Mouse (Mus musculus) neural tube, embryonic 11.5 days (tissue): ENCODE data around the gene Pigw. TPM values are rescaled to one million over a fixed set of nuclear protein-coding genes. Genes with fewer than 3 reads are reported as not detected.
"Not testable (repeated sequence)": the region's sequence is repeated elsewhere in the genome, so short reads cannot be mapped to it uniquely, and the experiment has no call there.

Experiments used
- ATAC-seq: fragments of 200-750 bp; cut with Nextera tagmentation; 2 replicates; pipeline ENCODE4 v1.8.0; 2017; ENCODE audit warnings: moderate number of reproducible peaks, mild to moderate bottlenecking, moderate TSS enrichment, moderate library complexity; ENCODE audit not compliant: insufficient read depth, low FRiP score, low TSS enrichment
- DNase-seq: peaks from one replicate; pipeline ENCODE4 v3.0.0-alpha.2; 2015; ENCODE audit warnings: low spot score
- H3K27ac ChIP-seq: fragments of 300-500 bp; sonication (generic); 2 replicates; pipeline ENCODE4 v1.5.1; 2014; ENCODE audit warnings: low read depth, mild to moderate bottlenecking, low read length
- H3K27me3 ChIP-seq: fragments of 300-500 bp; sonication (generic); 2 replicates; pipeline ENCODE4 v1.6.1; 2014; ENCODE audit warnings: mild to moderate bottlenecking, low read length, mixed read lengths; ENCODE audit not compliant: control insufficient read depth, insufficient read depth
- H3K36me3 ChIP-seq: fragments of 300-500 bp; sonication (generic); 2 replicates; pipeline ENCODE4 v1.6.1; 2014; ENCODE audit warnings: mild to moderate bottlenecking, low read length, moderate library complexity, mixed read lengths; ENCODE audit not compliant: control insufficient read depth, insufficient read depth
- H3K4me1 ChIP-seq: fragments of 300-500 bp; sonication (generic); 2 replicates; pipeline ENCODE4 v1.6.1; 2014; ENCODE audit warnings: low read length, mixed read lengths; ENCODE audit not compliant: control insufficient read depth, insufficient read depth
- H3K4me2 ChIP-seq: fragments of 300-500 bp; sonication (generic); 2 replicates; pipeline ENCODE4 v1.6.1; 2014; ENCODE audit warnings: low read depth, mild to moderate bottlenecking, moderate library complexity
- H3K4me3 ChIP-seq: fragments of 300-500 bp; sonication (generic); 2 replicates; pipeline ENCODE4 v1.5.1; 2014; ENCODE audit warnings: low read depth, low read length
- H3K9ac ChIP-seq: fragments of 300-500 bp; sonication (generic); 2 replicates; pipeline ENCODE4 v1.6.1; 2014; ENCODE audit warnings: mild to moderate bottlenecking, low read length
- H3K9me3 ChIP-seq: fragments of 300-500 bp; sonication (generic); 2 replicates; pipeline ENCODE4 v1.6.1; 2016; ENCODE audit warnings: low read length; ENCODE audit not compliant: control insufficient read depth
- WGBS: fragments of 180-500 bp; shearing (Covaris S2); extraction: QIAGEN DNeasy Blood & Tissue Kit; methylation state at CpG from one replicate; pipeline ENCODE4 v1.1.7; 2014; 5-methylcytosine and 5-hydroxymethylcytosine counted together
- polyA plus RNA-seq: library from polyadenylated mRNA; unstranded; fragments of >200 nt; fragmentation: Nextera tagmentation; extraction: Ambion mirVana; gene quantifications from 2 replicates; pipeline ENCODE4 v1.2.1, GENCODE M21; 2014

Pigw gene
- polyA plus RNA-seq, 1 experiment from 2014 or later: 3.8 TPM

DNA sequence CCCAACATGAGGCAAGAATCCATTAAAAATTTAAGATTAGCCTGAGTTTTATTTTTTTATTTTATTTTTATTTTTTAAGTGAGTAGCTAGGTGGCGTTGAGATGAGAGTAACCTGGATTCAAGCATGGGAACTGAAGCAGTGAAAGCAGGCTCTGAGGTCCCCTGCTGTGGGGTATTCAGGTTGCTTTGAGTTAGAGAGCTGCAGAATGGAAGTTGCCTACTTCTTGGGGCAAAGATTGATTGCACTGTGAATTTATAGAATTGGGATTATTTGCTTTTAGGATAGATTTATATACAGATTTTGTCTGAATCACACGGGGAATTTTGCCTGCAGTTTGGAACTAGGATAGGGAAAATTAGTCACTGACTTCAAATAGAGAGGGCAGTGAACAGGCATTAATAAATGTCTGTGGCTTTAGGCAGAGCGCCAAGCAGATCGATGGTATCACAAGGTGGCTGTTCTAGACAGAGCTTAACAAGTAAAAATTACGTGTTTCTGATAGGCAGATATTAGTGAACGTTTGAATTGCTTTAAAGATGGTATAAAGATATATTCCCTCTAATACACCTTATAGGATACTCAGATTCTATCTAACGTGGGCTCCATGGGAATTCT lies 32.5 kb downstream of the Pigw start:
- H3K36me3 ChIP-seq: peaks cover 7% of the 10 kb centered on the region
- H3K9ac ChIP-seq: no peak overlapping the region
- no peak overlapping the region for H3K4me3 ChIP-seq
- no peak for ATAC-seq
- DNase-seq: no peak
- no peak overlapping the region for H3K4me2 ChIP-seq
- H3K4me1 ChIP-seq: no peaks in the 10 kb centered on the region
- H3K27ac ChIP-seq: no peak overlapping the region
- 82% methylated on average over 7 of the region's 7 CpGs for WGBS
- no peaks in the 10 kb centered on the region for H3K9me3 ChIP-seq
- no peaks in the 10 kb centered on the region for H3K27me3 ChIP-seq

GRCm38 (mm10) chr11:84846741-84847474 lies 33.2 kb downstream of the Pigw start:
- Histone ChIP-seq H3K27me3 (no peaks in the 10 kb centered on the region), H3K9ac (no peak overlapping the region), H3K4me1 (no peaks in the 10 kb centered on the region), H3K36me3 (peaks cover 7% of the 10 kb centered on the region), H3K9me3 (no peaks in the 10 kb centered on the region), H3K4me2 (no peak overlapping the region), H3K4me3 (no peak overlapping the region), H3K27ac (no peak overlapping the region)
- ATAC-seq (no peak), DNase-seq (no peak)
- 94% methylated on average over 15 of the region's 15 CpGs for WGBS

- no peak overlapping the region for H3K27ac ChIP-seq
- ATAC-seq (no peak), DNase-seq (no peak)
- H3K9me3 ChIP-seq: no peaks in the 10 kb centered on the region
- no peak overlapping the region for H3K4me3 ChIP-seq
- no peak overlapping the region for H3K9ac ChIP-seq
- H3K4me1 ChIP-seq: no peaks in the 10 kb centered on the region
- H3K36me3 ChIP-seq: peaks cover 8% of the 10 kb centered on the region
- WGBS: 95% methylated on average over 2 of the region's 2 CpGs
- no peak overlapping the region for H3K4me2 ChIP-seq
- H3K27me3 ChIP-seq: no peaks in the 10 kb centered on the region
Observed at GRCm38 (mm10) chr11:84839330-84839729, 40.8 kb downstream of the Pigw start.

GRCm38 (mm10) chr11:84829495-84829894 lies 50.6 kb downstream of the Pigw start:
- not testable (repeated sequence) for H3K27ac ChIP-seq
- 78% methylated on average over 11 of the region's 11 CpGs for WGBS

GRCm38 (mm10) chr11:84828516-84829399 lies 51.3 kb downstream of the Pigw start, which contains the start of gene Dhrs11:
TSS of gene Dhrs11 (minus strand) at chr11:84828994.
- Histone ChIP-seq H3K27ac (no peak within 1 kb of the TSS), H3K4me2 (peak within 1 kb of the TSS; percentile 83), H3K9ac (peak within 1 kb of the TSS; percentile 53), H3K36me3 (peaks cover 2% of the 10 kb centered on the region; the same call in 1 of the 2 replicates), H3K4me3 (peak within 1 kb of the TSS; percentile 70), H3K9me3 (no peaks in the 10 kb centered on the region), H3K4me1 (peaks cover 2% of the 10 kb centered on the region; the same call in 1 of the 2 replicates), H3K27me3 (no peaks in the 10 kb centered on the region)
- ATAC-seq (peak; percentile 91), DNase-seq (peak; percentile 88)
- WGBS: under 1% methylated on average over 62 of the region's 62 CpGs

More at GRCm38 (mm10) chr11:84829495-84829894, 50.6 kb downstream of the Pigw start:
- ATAC-seq, H3K9me3 ChIP-seq, H3K36me3 ChIP-seq, H3K27me3 ChIP-seq, H3K4me1 ChIP-seq, DNase-seq: not testable (repeated sequence)
- Histone ChIP-seq H3K4me2 (peak overlapping the region; percentile 83), H3K9ac (peak overlapping the region; percentile 53; the same call in 1 of the 2 replicates), H3K4me3 (peak overlapping the region; percentile 70)

- DNase-seq (no peak), ATAC-seq (no peak)
- H3K27me3 ChIP-seq: no peaks in the 10 kb centered on the region
- peak overlapping the region; percentile 70 for H3K4me3 ChIP-seq
- H3K4me1 ChIP-seq: peaks cover 2% of the 10 kb centered on the region; the same call in 1 of the 2 replicates
- H3K9me3 ChIP-seq: no peaks in the 10 kb centered on the region
- peak overlapping the region; percentile 53; the same call in 1 of the 2 replicates for H3K9ac ChIP-seq
- H3K4me2 ChIP-seq: peak overlapping the region; percentile 83
- 43% methylated on average over 3 of the region's 3 CpGs for WGBS
- peaks cover 2% of the 10 kb centered on the region; the same call in 1 of the 2 replicates for H3K36me3 ChIP-seq
- no peak overlapping the region for H3K27ac ChIP-seq
Observed at GRCm38 (mm10) chr11:84827901-84828503, 52.1 kb downstream of the Pigw start.

GRCm38 (mm10) chr11:84827492-84827891 lies 52.6 kb downstream of the Pigw start:
- no peak for DNase-seq
- no peak overlapping the region for H3K4me3 ChIP-seq
- no peak overlapping the region for H3K9ac ChIP-seq
- no peaks in the 10 kb centered on the region for H3K27me3 ChIP-seq
- H3K27ac ChIP-seq: no peak overlapping the region
- H3K4me1 ChIP-seq: peaks cover 2% of the 10 kb centered on the region; the same call in 1 of the 2 replicates
- no peaks in the 10 kb centered on the region for H3K9me3 ChIP-seq
- no peak overlapping the region for H3K4me2 ChIP-seq
- no peaks in the 10 kb centered on the region; the same call in 1 of the 2 replicates for H3K36me3 ChIP-seq
- ATAC-seq: no peak
